18 mouse cellular contexts compared by ENCODE assay signal in genomic region chr14:17912573-17913207, GRCm38 (mm10).
"Had no signal": no experiment of that assay in that cellular context is flagged by ENCODE, and none has a peak within 500 bp of the region (broad histone marks: within the 10 kb centered on the region; RNA-seq: fewer than 3 reads in every experiment).

No protein-coding gene starts in this region.

- DNase-seq: lung, adult 2 months; lung, postnatal 14 days; lung, postnatal 36 days; midbrain, embryonic 14.5 days; right cerebral cortex, postnatal 14 days; thymus, adult 2 months; thymus, postnatal 25 days; thymus, postnatal 4 days had no signal

- H3K9ac ChIP-seq: lung, embryonic 15.5 days; midbrain, embryonic 12.5 days; neural tube, embryonic 12.5 days; stomach, embryonic 15.5 days had no signal

- H3K27ac ChIP-seq: lung, embryonic 15.5 days; macrophage; midbrain, embryonic 12.5 days; neural tube, embryonic 12.5 days; stomach, embryonic 15.5 days; stomach, postnatal 0 days had no signal

- H3K4me2 ChIP-seq: lung, embryonic 15.5 days; midbrain, embryonic 12.5 days; neural tube, embryonic 12.5 days; stomach, embryonic 15.5 days had no signal

- H3K27me3 ChIP-seq: lung, embryonic 15.5 days; megakaryocyte, embryonic 14.5 days; midbrain, embryonic 12.5 days; neural tube, embryonic 12.5 days; stomach, embryonic 15.5 days had no signal

- H3K4me1 ChIP-seq: megakaryocyte, embryonic 14.5 days; neural tube, embryonic 12.5 days; stomach, embryonic 15.5 days had no signal

- H3K9me3 ChIP-seq: lung, embryonic 15.5 days; midbrain, embryonic 12.5 days; neural tube, embryonic 12.5 days; stomach, embryonic 15.5 days had no signal

- H3K4me3 ChIP-seq: lung, embryonic 15.5 days; megakaryocyte, embryonic 14.5 days; midbrain, embryonic 12.5 days; myocyte; neural tube, embryonic 12.5 days; stomach, embryonic 15.5 days had no signal

- ATAC-seq: lung, postnatal 0 days; midbrain, embryonic 16.5 days had no signal

- H3K36me3 ChIP-seq: lung, embryonic 15.5 days; midbrain, embryonic 12.5 days; neural tube, embryonic 12.5 days; stomach, embryonic 15.5 days had no signal
